Comparison of ENCODE assay signal across 9 mouse cellular contexts in genomic region chr9:109087987-109088386, GRCm38 (mm10). TPM values are rescaled to one million over a fixed set of nuclear protein-coding genes. Genes with fewer than 3 reads are reported as not detected.
DNase-seq lines count a peak whose midpoint lies in the region; ATAC-seq and TF ChIP-seq lines count a peak whose summit lies in the region.
"Had no signal": no experiment of that assay in that cellular context is flagged by ENCODE, and none has a peak within 500 bp of the region (broad histone marks: within the 10 kb centered on the region; RNA-seq: fewer than 3 reads in every experiment).

No protein-coding gene starts in this region.

- H3K4me1 ChIP-seq in hindbrain, embryonic 11.5 days (replicated peaks; ENCODE audit: control insufficient read depth, insufficient read depth, low read length), result peaks cover 3% of the 10 kb centered on the region; the same call in 1 of the 2 replicates
- H3K4me1 ChIP-seq in lung, postnatal 0 days (ENCODE audit: insufficient read depth, low read depth, low read length), result no peaks in the 10 kb centered on the region

- 15% methylated on average over 5 of the region's 5 CpGs for WGBS in hindbrain, embryonic 11.5 days
- WGBS in lung, postnatal 0 days, result 7% methylated on average over 5 of the region's 5 CpGs

- no peak overlapping the region for H3K4me2 ChIP-seq in hindbrain, embryonic 11.5 days (replicated peaks; ENCODE audit: low read depth, low read length)
- no peak overlapping the region for H3K4me2 ChIP-seq in lung, postnatal 0 days (replicated peaks; ENCODE audit: low read depth, low read length)
- H3K4me2 ChIP-seq: liver, embryonic 15.5 days had no signal

- TF ChIP-seq EP300 in lung, postnatal 0 days (IDR thresholded peaks at IDR 0.05), result no peak

- H3K27me3 ChIP-seq in hindbrain, embryonic 11.5 days (ENCODE audit: control insufficient read depth, insufficient read depth, low read length), result no peaks in the 10 kb centered on the region
- H3K27me3 ChIP-seq in lung, postnatal 0 days (replicated peaks; ENCODE audit: insufficient read depth, low read length), result no peaks in the 10 kb centered on the region

- no peak overlapping the region for H3K4me3 ChIP-seq in left cerebral cortex, adult 2 months
- H3K4me3 ChIP-seq in hindbrain, embryonic 11.5 days (ENCODE audit: low read depth, low read length), result no peak overlapping the region
- no peak overlapping the region for H3K4me3 ChIP-seq in lung, postnatal 0 days (ENCODE audit: low read depth, low read length)
- H3K4me3 ChIP-seq: liver, embryonic 15.5 days had no signal

- intact Hi-C loops in left cerebral cortex, adult 2 months (cut with DNase I), result loop anchor here (1.0 to 5.0 kb wide), 3 partner anchors 34 to 744 kb away; partner anchors contain the start of gene Nme6

- H3K9ac ChIP-seq in hindbrain, embryonic 11.5 days (ENCODE audit: low read depth, low read length), result no peak overlapping the region
- no peak overlapping the region for H3K9ac ChIP-seq in lung, postnatal 0 days (replicated peaks; ENCODE audit: low read depth)
- H3K9ac ChIP-seq: liver, embryonic 15.5 days had no signal

- peak overlapping the region; percentile 36; the same call in 1 of the 2 replicates for H3K27ac ChIP-seq in left cerebral cortex, adult 2 months
- H3K27ac ChIP-seq in hindbrain, embryonic 11.5 days (ENCODE audit: low read depth, low read length), result no peak overlapping the region
- H3K27ac ChIP-seq in lung, postnatal 0 days (ENCODE audit: low read length), result no peak overlapping the region
- H3K27ac ChIP-seq: liver, embryonic 15.5 days had no signal

- no peak for ATAC-seq in hindbrain, embryonic 11.5 days (ENCODE audit: low FRiP score)
- ATAC-seq in lung, postnatal 0 days, result no peak

- DNase-seq in adrenal gland, adult 2 months, result peak; percentile 36
- no peak for DNase-seq in adrenal gland, adult 8-10 months
- no peak for DNase-seq in left cerebral cortex, adult 2 months (ENCODE audit: extremely low spot score in 1 of 2, low spot score in 2 of 2)
- DNase-seq in left cerebral cortex, adult 9 months (ENCODE audit: low spot score in 2 of 2), result no peak
- peak; percentile 41 to 59 for DNase-seq in cerebellum, postnatal 25 days
- DNase-seq in hindbrain, embryonic 11.5 days (ENCODE audit: low spot score), result peak; percentile 57
- peak; percentile 84 for DNase-seq in lung, postnatal 0 days (ENCODE audit: low spot score)
- DNase-seq in thymus, adult 18-20 months, result no peak

- H3K36me3 ChIP-seq in hindbrain, embryonic 11.5 days (ENCODE audit: control insufficient read depth, insufficient read depth, low read length), result no peaks in the 10 kb centered on the region
- H3K36me3 ChIP-seq in lung, postnatal 0 days (ENCODE audit: insufficient read depth, low read length), result no peaks in the 10 kb centered on the region

- peak; percentile 74 for TF ChIP-seq CTCF in left cerebral cortex, adult 2 months (IDR thresholded peaks at IDR 0.05)
- peak; percentile 80 for TF ChIP-seq CTCF in lung, postnatal 0 days (IDR thresholded peaks at IDR 0.05)

- no peaks in the 10 kb centered on the region for H3K9me3 ChIP-seq in hindbrain, embryonic 11.5 days (ENCODE audit: control insufficient read depth, low read length)
- H3K9me3 ChIP-seq in lung, postnatal 0 days (ENCODE audit: low read length), result no peaks in the 10 kb centered on the region
- H3K9me3 ChIP-seq: liver, embryonic 15.5 days had no signal

RNA-seq across cellular contexts. Expression of gene Tma7, which starts 5.6 kb away (rescaled TPM):
- 100 to 1,000 TPM; 393 to 485 TPM for total RNA-seq in adrenal gland, adult 2 months (2021)
- 6.9 and 9.6 TPM in 2 replicates for polyA plus RNA-seq in adrenal gland, adult 2 months (2012; rRNA removed)
- total RNA-seq in adrenal gland, adult 8-10 months (2022), result 100 to 1,000 TPM; 342 to 453 (median 370) TPM
- 100 to 1,000 TPM; 312 to 332 TPM for total RNA-seq in left cerebral cortex, adult 2 months (2021)
- 756 and 774 TPM in 2 replicates for polyA plus RNA-seq in hindbrain, embryonic 11.5 days (2014; fragmentation: Nextera tagmentation; extraction: Ambion mirVana)
- 375 and 393 TPM in 2 replicates for polyA plus RNA-seq in lung, postnatal 0 days (2015; fragmentation: Nextera tagmentation; extraction: Ambion mirVana)

RNA-seq across cellular contexts. Expression of gene Ccdc51, which starts 5.7 kb away (rescaled TPM):
- total RNA-seq in adrenal gland, adult 2 months (2021), result 10 to 100 TPM in 1 of 2 experiments, 1 to 10 TPM in 1; 9.2 to 18.9 TPM
- polyA plus RNA-seq in adrenal gland, adult 2 months (2012; rRNA removed), result 11.4 and 12.6 TPM in 2 replicates
- 10 to 100 TPM; 17.3 to 20.0 (median 18.7) TPM for total RNA-seq in adrenal gland, adult 8-10 months (2022)
- 1 to 10 TPM; 8.0 to 8.6 TPM for total RNA-seq in left cerebral cortex, adult 2 months (2021)
- polyA plus RNA-seq in hindbrain, embryonic 11.5 days (2014; fragmentation: Nextera tagmentation; extraction: Ambion mirVana), result 11.0 and 12.3 TPM in 2 replicates
- polyA plus RNA-seq in lung, postnatal 0 days (2015; fragmentation: Nextera tagmentation; extraction: Ambion mirVana), result 6.8 and 7.2 TPM in 2 replicates

RNA-seq across cellular contexts. Expression of gene Plxnb1, which starts 7.2 kb away (rescaled TPM):
- total RNA-seq in adrenal gland, adult 2 months (2021), result 10 to 100 TPM; 75.7 to 82.0 TPM
- polyA plus RNA-seq in adrenal gland, adult 2 months (2012; rRNA removed), result 89.9 and 110 TPM in 2 replicates
- 100 to 1,000 TPM; 128 to 173 (median 140) TPM for total RNA-seq in adrenal gland, adult 8-10 months (2022)
- total RNA-seq in left cerebral cortex, adult 2 months (2021), result 10 to 100 TPM; 65.0 to 70.5 TPM
- 16.9 and 18.2 TPM in 2 replicates for polyA plus RNA-seq in hindbrain, embryonic 11.5 days (2014; fragmentation: Nextera tagmentation; extraction: Ambion mirVana)
- polyA plus RNA-seq in lung, postnatal 0 days (2015; fragmentation: Nextera tagmentation; extraction: Ambion mirVana), result 8.8 and 10.0 TPM in 2 replicates

RNA-seq across cellular contexts. Expression of gene Atrip, which starts 14.1 kb away (rescaled TPM):
- 10 to 100 TPM; 12.5 to 17.5 TPM for total RNA-seq in adrenal gland, adult 2 months (2021)
- polyA plus RNA-seq in adrenal gland, adult 2 months (2012; rRNA removed), result 22.3 and 25.3 TPM in 2 replicates
- total RNA-seq in adrenal gland, adult 8-10 months (2022), result 10 to 100 TPM; 16.3 to 27.7 (median 22.2) TPM
- 10 to 100 TPM; 28.0 to 28.3 TPM for total RNA-seq in left cerebral cortex, adult 2 months (2021)
- polyA plus RNA-seq in hindbrain, embryonic 11.5 days (2014; fragmentation: Nextera tagmentation; extraction: Ambion mirVana), result 26.0 TPM in 2 replicates
- polyA plus RNA-seq in lung, postnatal 0 days (2015; fragmentation: Nextera tagmentation; extraction: Ambion mirVana), result 11.4 and 12.6 TPM in 2 replicates

RNA-seq across cellular contexts. Expression of gene Trex1, which starts 28.5 kb away (rescaled TPM):
- total RNA-seq in adrenal gland, adult 2 months (2021), result 10 to 100 TPM; 19.5 to 28.2 TPM
- polyA plus RNA-seq in adrenal gland, adult 2 months (2012; rRNA removed), result 129 and 130 TPM in 2 replicates
- total RNA-seq in adrenal gland, adult 8-10 months (2022), result 10 to 100 TPM; 19.0 to 25.3 (median 21.7) TPM
- total RNA-seq in left cerebral cortex, adult 2 months (2021), result 10 to 100 TPM; 11.7 to 15.3 TPM
- polyA plus RNA-seq in hindbrain, embryonic 11.5 days (2014; fragmentation: Nextera tagmentation; extraction: Ambion mirVana), result 7.5 and 9.7 TPM in 2 replicates
- polyA plus RNA-seq in lung, postnatal 0 days (2015; fragmentation: Nextera tagmentation; extraction: Ambion mirVana), result 19.3 and 20.9 TPM in 2 replicates

Comparison
In these comparisons a context has a peak if more than half of its experiments do, and no peak if none do; other contexts are left out.
1. DNase-seq: peak in adrenal gland, adult 2 months (single experiment), cerebellum, postnatal 25 days (2 of 2), hindbrain, embryonic 11.5 days (single experiment) and lung, postnatal 0 days (single experiment); none in adrenal gland, adult 8-10 months (single experiment), left cerebral cortex, adult 2 months (0 of 2), left cerebral cortex, adult 9 months (0 of 2) and thymus, adult 18-20 months (0 of 2).